In the genomic region with DNA sequence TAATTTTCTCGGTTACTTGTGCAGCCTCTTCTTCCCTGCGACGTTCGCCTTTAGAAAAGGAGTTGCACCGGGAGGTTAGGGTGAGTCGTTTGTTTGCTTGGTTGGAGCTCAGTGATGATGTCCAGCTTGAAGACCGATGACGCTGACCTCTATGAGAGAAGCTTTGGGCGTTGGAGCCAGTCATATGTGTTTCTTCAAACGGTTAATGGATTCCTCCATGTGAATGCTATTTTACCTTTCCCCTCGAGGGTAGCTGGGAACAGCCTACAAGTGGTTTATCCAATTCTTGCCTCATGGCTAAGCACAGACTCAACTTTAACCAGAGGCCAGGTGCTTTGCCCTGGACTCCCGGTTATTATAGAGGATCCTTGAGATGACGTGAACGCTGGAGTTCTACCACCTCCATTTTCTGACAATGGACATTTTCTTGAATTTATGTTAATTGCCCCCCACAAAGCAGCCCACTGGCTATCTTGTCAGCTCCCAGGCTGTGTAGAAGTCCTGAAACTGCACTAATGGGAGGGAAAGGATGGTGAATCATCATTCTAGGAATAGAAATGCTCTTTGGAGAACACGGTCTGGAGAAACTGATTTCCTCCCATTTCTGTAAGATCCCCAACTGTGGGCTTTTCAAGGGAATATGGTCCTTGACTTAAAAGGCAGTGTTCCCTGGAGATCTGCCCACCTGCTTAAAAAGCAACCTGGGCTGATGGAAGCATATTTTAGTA, we compare ENCODE assay signal across 8 mouse cellular contexts. TPM values are rescaled to one million over a fixed set of nuclear protein-coding genes. Genes with fewer than 3 reads are reported as not detected.
DNase-seq lines count a peak whose midpoint lies in the region; ATAC-seq and TF ChIP-seq lines count a peak whose summit lies in the region.

No protein-coding gene starts in this region.

- peaks cover 14% of the 10 kb centered on the region for H3K4me1 ChIP-seq in forebrain, embryonic 10.5 days
- H3K4me1 ChIP-seq in intestine, postnatal 0 days (replicated peaks; ENCODE audit: control insufficient read depth, insufficient read depth, low read length) = no peaks in the 10 kb centered on the region

- H3K36me3 ChIP-seq in forebrain, embryonic 10.5 days (replicated peaks) = no peaks in the 10 kb centered on the region
- H3K36me3 ChIP-seq in intestine, postnatal 0 days (ENCODE audit: control insufficient read depth, insufficient read depth) = no peaks in the 10 kb centered on the region

- DNase-seq in embryo, embryonic 10.5 days (ENCODE audit: low spot score) = peak; percentile 74
- DNase-seq in embryo, embryonic 11 days = no peak
- DNase-seq in 3T3-L1 (ENCODE audit: low read depth, low spot score) = peak; percentile 59
- no peak for DNase-seq in forebrain, embryonic 10.5 days (ENCODE audit: extremely low spot score, low spot score)
- peak; percentile 55 for DNase-seq in lung, postnatal 36 days
- DNase-seq in urinary bladder, postnatal 4 days (ENCODE audit: low spot score in 2 of 2) = no peak
- no peak for DNase-seq in cerebellum, postnatal 4 days (ENCODE audit: low spot score in 2 of 2)

- no peak for TF ChIP-seq CTCF in intestine, postnatal 0 days (IDR thresholded peaks at IDR 0.05; ENCODE audit: low read depth)

- peak; percentile 17; the same call in 1 of the 2 replicates for ATAC-seq in intestine, postnatal 0 days

- peak overlapping the region; percentile 35; the same call in 1 of the 2 replicates for H3K9ac ChIP-seq in intestine, postnatal 0 days (ENCODE audit: low read depth, low read length)

- peaks cover 42% of the 10 kb centered on the region for H3K27me3 ChIP-seq in forebrain, embryonic 10.5 days (ENCODE audit: poor library complexity, severe bottlenecking)
- H3K27me3 ChIP-seq in intestine, postnatal 0 days (replicated peaks; ENCODE audit: control insufficient read depth, insufficient read depth, low read length) = peaks cover 17% of the 10 kb centered on the region; the same call in 1 of the 2 replicates

- H3K4me2 ChIP-seq in intestine, postnatal 0 days (replicated peaks; ENCODE audit: low read depth) = peak overlapping the region; percentile 95

- H3K4me3 ChIP-seq in forebrain, embryonic 10.5 days = peak overlapping the region; percentile 90
- H3K4me3 ChIP-seq in intestine, postnatal 0 days (ENCODE audit: low read depth, low read length) = peak overlapping the region; percentile 91

- peak overlapping the region; percentile 91 for H3K27ac ChIP-seq in forebrain, embryonic 10.5 days
- H3K27ac ChIP-seq in intestine, postnatal 0 days (ENCODE audit: low read depth, low read length) = no peak overlapping the region

- no peaks in the 10 kb centered on the region for H3K9me3 ChIP-seq in forebrain, embryonic 10.5 days
- H3K9me3 ChIP-seq in intestine, postnatal 0 days (ENCODE audit: control insufficient read depth) = no peaks in the 10 kb centered on the region

- 5% methylated on average over 15 of the region's 15 CpGs for WGBS in forebrain, embryonic 10.5 days
- 4% methylated on average over 15 of the region's 15 CpGs for WGBS in intestine, postnatal 0 days

RNA-seq across cellular contexts. Expression of a gene that starts 0.8 kb away (rescaled TPM):
- 57.3 and 59.4 TPM in 2 replicates for polyA plus RNA-seq in forebrain, embryonic 10.5 days (2016; fragmentation: Nextera tagmentation; extraction: Ambion mirVana)
- polyA plus RNA-seq in intestine, postnatal 0 days (2015; fragmentation: Nextera tagmentation; extraction: Ambion mirVana) = 73.5 and 84.7 TPM in 2 replicates

Comparison
In these comparisons a context has a peak if more than half of its experiments do, and no peak if none do; other contexts are left out.
1. DNase-seq: peak in embryo, embryonic 10.5 days (single experiment), 3T3-L1 (single experiment) and lung, postnatal 36 days (single experiment); none in embryo, embryonic 11 days (single experiment), forebrain, embryonic 10.5 days (single experiment), urinary bladder, postnatal 4 days (0 of 2) and cerebellum, postnatal 4 days (0 of 2).